Mouse (Mus musculus) stomach, postnatal 0 days (tissue): ENCODE measurements around the gene Zmiz1. TPM values are rescaled to one million over a fixed set of nuclear protein-coding genes. Genes with fewer than 3 reads are reported as not detected.

Experiments used
- ATAC-seq: fragments of 200-750 bp; cut with Nextera tagmentation; 2 replicates; pipeline ENCODE4 v1.8.0; 2017; ENCODE audit not compliant: low FRiP score, low TSS enrichment
- DNase-seq: peaks from one replicate; pipeline ENCODE4 v3.0.0-alpha.2; 2016; ENCODE audit warnings: low spot score
- H3K27ac ChIP-seq: fragments of 300-500 bp; sonication (generic); replicated peaks from 2 replicates; pipeline ENCODE4 v1.5.1; 2014; ENCODE audit warnings: mild to moderate bottlenecking, control low read depth
- H3K27me3 ChIP-seq: fragments of 300-500 bp; sonication (generic); 2 replicates; pipeline ENCODE4 v1.6.1; 2014; ENCODE audit warnings: low read length; ENCODE audit not compliant: control insufficient read depth, insufficient read depth
- H3K36me3 ChIP-seq: fragments of 300-500 bp; sonication (generic); 2 replicates; pipeline ENCODE4 v1.6.1; 2014; ENCODE audit warnings: low read length, mixed read lengths; ENCODE audit not compliant: control insufficient read depth, insufficient read depth
- H3K4me1 ChIP-seq: fragments of 300-500 bp; sonication (generic); replicated peaks from 2 replicates; pipeline ENCODE4 v1.6.1; 2014; ENCODE audit warnings: antibody characterized with exemption; ENCODE audit not compliant: control insufficient read depth, insufficient read depth
- H3K4me2 ChIP-seq: fragments of 300-500 bp; sonication (generic); replicated peaks from 2 replicates; pipeline ENCODE4 v1.6.1; 2014; ENCODE audit warnings: low read depth, mild to moderate bottlenecking, control low read depth, moderate library complexity
- H3K4me3 ChIP-seq: fragments of 300-500 bp; sonication (generic); 2 replicates; pipeline ENCODE4 v1.5.1; 2014; ENCODE audit warnings: low read depth, low read length, control low read depth
- H3K9ac ChIP-seq: fragments of 300-500 bp; sonication (generic); 2 replicates; pipeline ENCODE4 v1.6.1; 2014; ENCODE audit warnings: mild to moderate bottlenecking, low read length, control low read depth, mixed read lengths
- H3K9me3 ChIP-seq: fragments of 300-500 bp; sonication (generic); 2 replicates; pipeline ENCODE4 v1.6.1; 2016; ENCODE audit warnings: low read length; ENCODE audit not compliant: control insufficient read depth
- CTCF ChIP-seq: IDR thresholded peaks from 2 replicates; pipeline ENCODE4 v1.5.1; 2016; ENCODE audit warnings: antibody characterized with exemption, low read depth, mild to moderate bottlenecking, moderate library complexity
- EP300 ChIP-seq: optimal IDR thresholded peaks from 2 replicates; pipeline ENCODE3; 2016; ENCODE audit warnings: antibody characterized with exemption
- WGBS: fragments of 180-500 bp; shearing (Covaris S2); extraction: QIAGEN DNeasy Blood & Tissue Kit; methylation state at CpG from one replicate; pipeline ENCODE4 v1.1.7; 2014; 5-methylcytosine and 5-hydroxymethylcytosine counted together
- polyA plus RNA-seq: library from polyadenylated mRNA; unstranded; fragments of >200 nt; fragmentation: Nextera tagmentation; extraction: Ambion mirVana; gene quantifications from 2 replicates; pipeline ENCODE4 v1.2.1, GENCODE M21; 2015

Zmiz1 gene
- polyA plus RNA-seq, 1 experiment from 2014 or later, result 13.0 TPM

DNA sequence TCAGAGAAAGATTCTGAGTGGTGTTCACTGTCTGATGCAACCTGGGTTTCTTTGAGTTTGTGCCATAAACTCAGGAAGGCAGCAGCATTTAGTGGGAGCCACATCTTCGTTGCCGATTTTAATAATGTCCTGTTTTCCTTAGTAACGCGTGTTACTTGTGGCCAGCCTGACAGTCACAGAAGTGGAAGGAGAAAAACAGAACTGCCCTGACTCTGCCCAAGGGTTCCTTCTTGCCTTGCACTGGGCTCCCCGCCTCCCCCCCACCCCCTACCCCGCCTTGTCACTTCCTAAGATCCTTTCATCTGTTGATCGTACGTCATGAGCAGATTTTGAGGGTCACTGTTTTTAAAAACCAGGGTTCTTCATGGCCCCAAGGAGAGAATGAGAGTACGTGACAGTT, 88.9 kb downstream of the Zmiz1 start:
- Histone ChIP-seq H3K9me3 (no peaks in the 10 kb centered on the region), H3K4me2 (no peak overlapping the region), H3K27ac (0 out of 2 replicates have a peak overlapping the region, but pooled peaks have one; percentile 0), H3K4me1 (no peaks in the 10 kb centered on the region; the same call in 1 of the 2 replicates), H3K36me3 (0 out of 2 replicates have a peak, but pooled peaks cover 4% of the 10 kb centered on the region), H3K27me3 (no peaks in the 10 kb centered on the region), H3K4me3 (no peak overlapping the region), H3K9ac (no peak overlapping the region)
- 74% methylated on average over 9 of the region's 9 CpGs for WGBS
- no peak for TF ChIP-seq EP300
- ATAC-seq (no peak), DNase-seq (no peak)

DNA sequence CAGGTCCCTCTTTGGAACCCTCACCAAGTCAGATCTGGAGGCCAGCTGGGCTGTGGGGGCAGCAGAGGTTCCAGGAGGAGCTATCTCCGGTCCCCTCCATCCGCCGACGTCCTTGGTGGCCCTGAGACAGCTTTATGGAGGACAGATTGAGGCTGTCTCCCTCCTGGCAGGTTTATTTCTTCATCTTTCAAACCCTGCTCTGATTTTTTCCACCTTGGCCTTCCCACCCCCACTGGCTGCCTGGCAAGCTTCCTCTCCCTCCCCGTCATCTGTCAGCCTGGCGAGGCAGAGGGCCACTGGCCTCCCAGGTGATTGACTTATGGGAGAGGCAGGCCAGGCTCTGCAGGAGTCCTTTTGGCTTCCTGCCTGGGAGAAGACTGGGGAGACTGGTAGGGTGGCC, 89.7 kb downstream of the Zmiz1 start:
- H3K9ac ChIP-seq, result no peak overlapping the region
- no peaks in the 10 kb centered on the region; the same call in 1 of the 2 replicates for H3K4me1 ChIP-seq
- 0 out of 2 replicates have a peak, but pooled peaks cover 4% of the 10 kb centered on the region for H3K36me3 ChIP-seq
- H3K9me3 ChIP-seq, result no peaks in the 10 kb centered on the region
- ATAC-seq (no peak), DNase-seq (no peak)
- no peak overlapping the region for H3K4me3 ChIP-seq
- no peak for TF ChIP-seq CTCF
- TF ChIP-seq EP300, result no peak
- 0 out of 2 replicates have a peak overlapping the region, but pooled peaks have one; percentile 0 for H3K27ac ChIP-seq
- H3K4me2 ChIP-seq, result no peak overlapping the region
- no peaks in the 10 kb centered on the region for H3K27me3 ChIP-seq
- WGBS, result 54% methylated on average over 6 of the region's 6 CpGs

DNA sequence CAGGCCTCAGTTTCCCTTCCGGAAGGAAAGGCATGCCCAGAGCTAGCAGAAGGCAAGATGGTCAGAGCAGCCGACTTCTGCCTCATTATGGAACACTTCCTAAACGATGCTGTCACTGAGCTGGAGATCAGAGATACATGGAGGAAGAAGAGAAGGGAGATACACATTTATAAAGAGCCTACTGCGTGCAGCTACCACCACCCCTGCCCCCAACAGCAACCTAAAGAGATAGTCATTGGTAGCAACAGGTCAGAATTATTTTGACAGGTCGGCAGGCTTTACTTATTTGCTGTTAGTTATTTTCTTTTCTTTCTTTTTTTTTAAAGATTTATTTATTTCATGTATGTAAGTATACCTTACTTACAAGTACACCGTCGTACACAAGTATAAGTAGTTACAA, 90.1 kb downstream of the Zmiz1 start:
- H3K9ac ChIP-seq, result no peak overlapping the region
- no peaks in the 10 kb centered on the region for H3K27me3 ChIP-seq
- DNase-seq (no peak), ATAC-seq (no peak)
- H3K36me3 ChIP-seq, result 0 out of 2 replicates have a peak, but pooled peaks cover 4% of the 10 kb centered on the region
- TF ChIP-seq CTCF (no peak), EP300 (no peak)
- no peak overlapping the region for H3K4me3 ChIP-seq
- no peaks in the 10 kb centered on the region for H3K9me3 ChIP-seq
- no peak overlapping the region for H3K27ac ChIP-seq
- H3K4me1 ChIP-seq, result no peaks in the 10 kb centered on the region; the same call in 1 of the 2 replicates
- WGBS, result 88% methylated on average over 7 of the region's 7 CpGs
- H3K4me2 ChIP-seq, result no peak overlapping the region

DNA sequence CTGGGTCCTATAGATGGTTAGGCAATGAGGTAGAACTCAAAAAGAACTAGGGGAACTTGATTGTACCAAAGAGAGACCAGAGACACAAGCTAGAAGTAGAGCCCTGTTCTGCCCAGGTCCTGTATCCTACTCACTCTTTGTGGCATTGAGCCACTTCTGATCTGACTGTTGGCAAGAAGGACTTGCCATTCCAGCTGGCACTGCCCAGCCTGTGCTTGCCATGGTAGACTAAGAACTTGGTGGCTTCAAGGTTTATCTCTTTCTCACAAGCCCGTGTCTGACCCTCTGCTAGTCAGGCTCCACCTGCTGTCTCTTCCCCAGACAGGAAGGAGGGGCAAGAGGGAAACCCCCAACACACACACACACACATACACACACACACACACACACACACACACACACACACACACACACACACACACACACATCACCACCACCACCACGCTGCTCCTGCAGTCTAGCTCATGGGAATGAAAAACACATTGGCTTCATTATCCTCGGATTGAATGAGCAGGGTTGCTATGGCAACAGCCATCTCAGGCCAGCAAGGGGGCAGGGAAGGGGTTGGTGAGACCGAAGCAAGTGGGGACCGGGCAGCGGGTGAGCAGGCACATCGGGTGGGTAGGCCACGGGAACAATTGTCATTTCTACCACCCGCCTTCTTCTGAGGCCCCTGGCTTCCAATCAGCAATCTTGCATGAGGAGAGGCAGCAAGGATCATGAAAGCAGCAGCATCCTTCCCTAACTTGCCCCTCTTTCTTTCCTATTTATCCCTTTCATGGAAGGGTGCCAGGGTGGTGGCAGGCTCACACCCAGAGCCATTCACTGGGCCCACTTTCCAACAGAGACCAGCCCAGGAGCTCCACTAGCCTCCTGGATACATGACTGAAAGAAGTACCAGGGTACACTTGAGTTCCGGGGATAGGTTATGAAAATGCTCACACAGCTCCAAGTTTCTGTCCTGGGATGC, 91.2 kb downstream of the Zmiz1 start:
- no peak for TF ChIP-seq EP300
- TF ChIP-seq CTCF, result no peak
- Histone ChIP-seq H3K27ac (no peak overlapping the region), H3K4me2 (no peak overlapping the region), H3K4me3 (no peak overlapping the region), H3K4me1 (peaks cover 2% of the 10 kb centered on the region), H3K27me3 (no peaks in the 10 kb centered on the region), H3K36me3 (0 out of 2 replicates have a peak, but pooled peaks cover 1% of the 10 kb centered on the region), H3K9ac (no peak overlapping the region), H3K9me3 (no peaks in the 10 kb centered on the region)
- no peak for DNase-seq
- ATAC-seq, result no peak
- 71% methylated on average over 10 of the region's 10 CpGs for WGBS

DNA sequence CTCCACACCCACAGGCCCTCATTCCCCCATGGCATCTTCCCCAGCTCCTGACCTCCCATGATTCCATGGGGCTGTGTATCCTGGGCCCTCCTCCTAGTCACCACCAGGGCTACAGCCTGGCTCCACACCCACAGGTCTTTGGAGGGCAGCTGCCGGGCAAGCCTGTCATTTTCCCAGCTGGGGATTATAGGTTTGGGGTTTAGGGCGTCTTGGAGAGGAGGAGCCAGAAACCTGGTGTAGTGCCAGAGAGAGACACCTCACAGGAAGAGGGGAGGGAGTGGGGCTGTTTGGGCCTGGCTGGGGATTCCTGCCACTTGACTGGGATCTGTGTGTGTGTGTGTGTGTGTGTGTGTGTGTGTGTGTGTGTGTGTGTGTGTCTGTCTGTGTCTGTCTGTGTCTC, 92.7 kb downstream of the Zmiz1 start:
- WGBS, result 25% methylated on average over 2 of the region's 2 CpGs
- H3K27me3 ChIP-seq, result no peaks in the 10 kb centered on the region
- H3K4me3 ChIP-seq, result no peak overlapping the region
- no peak overlapping the region for H3K4me2 ChIP-seq
- DNase-seq (no peak), ATAC-seq (peak; percentile 21; the same call in 1 of the 2 replicates)
- H3K27ac ChIP-seq, result no peak overlapping the region
- no peaks in the 10 kb centered on the region for H3K36me3 ChIP-seq
- TF ChIP-seq CTCF (no peak), EP300 (no peak)
- H3K9me3 ChIP-seq, result no peaks in the 10 kb centered on the region
- peaks cover 6% of the 10 kb centered on the region for H3K4me1 ChIP-seq
- no peak overlapping the region for H3K9ac ChIP-seq

DNA sequence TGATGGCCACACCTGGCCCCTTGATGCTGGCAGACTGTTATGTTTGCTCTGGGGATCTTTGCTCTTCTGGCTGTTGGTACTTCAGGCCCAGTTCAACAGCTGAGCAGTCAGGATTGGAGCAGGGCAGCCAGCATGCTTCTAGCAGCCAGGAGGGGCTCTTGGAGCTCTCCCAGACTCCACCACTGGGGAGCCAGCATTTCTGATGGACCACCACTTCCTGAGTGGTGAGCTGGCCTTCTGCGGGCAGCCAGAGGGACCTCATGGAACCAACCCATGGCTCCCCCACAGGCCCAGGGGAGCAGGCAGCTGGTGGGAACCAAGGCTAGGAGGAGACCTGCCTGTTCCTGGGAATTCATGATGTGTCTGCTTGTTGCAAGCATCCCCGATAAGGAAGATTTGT, 94.4 kb downstream of the Zmiz1 start:
- H3K4me1 ChIP-seq, result peaks cover 6% of the 10 kb centered on the region; the same call in 1 of the 2 replicates
- no peaks in the 10 kb centered on the region for H3K9me3 ChIP-seq
- ATAC-seq, result no peak
- no peak overlapping the region for H3K4me3 ChIP-seq
- TF ChIP-seq EP300, result no peak
- H3K36me3 ChIP-seq, result no peaks in the 10 kb centered on the region
- no peak for DNase-seq
- 62% methylated on average over 2 of the region's 2 CpGs for WGBS
- H3K9ac ChIP-seq, result no peak overlapping the region
- 0 out of 2 replicates have a peak overlapping the region, but pooled peaks have one; percentile 18 for H3K27ac ChIP-seq
- H3K4me2 ChIP-seq, result no peak overlapping the region
- no peaks in the 10 kb centered on the region for H3K27me3 ChIP-seq
